Mouse (Mus musculus) adrenal gland, postnatal 4 days (tissue): ENCODE data around the gene Gm3285. TPM values are rescaled to one million over a fixed set of nuclear protein-coding genes. Genes with fewer than 3 reads are reported as not detected.
A peak's percentile ranks its signal among the peaks of the same experiment; 100 is the strongest.

Experiments used
- DNase-seq, 2 experiments: peaks; one replicate each; pipeline ENCODE4 v3.0.0; 2021 to 2022; ENCODE audit warnings: low spot score in 2 of 2, mixed read lengths in 2 of 2
- total RNA-seq, 2 experiments: library from RNA; stranded (reverse); gene quantifications; 2 replicates each; pipeline ENCODE4 v1.2.3; 2021

The Gm3285 gene
- total RNA-seq, 2 experiments from 2014 or later = not detected

DNA sequence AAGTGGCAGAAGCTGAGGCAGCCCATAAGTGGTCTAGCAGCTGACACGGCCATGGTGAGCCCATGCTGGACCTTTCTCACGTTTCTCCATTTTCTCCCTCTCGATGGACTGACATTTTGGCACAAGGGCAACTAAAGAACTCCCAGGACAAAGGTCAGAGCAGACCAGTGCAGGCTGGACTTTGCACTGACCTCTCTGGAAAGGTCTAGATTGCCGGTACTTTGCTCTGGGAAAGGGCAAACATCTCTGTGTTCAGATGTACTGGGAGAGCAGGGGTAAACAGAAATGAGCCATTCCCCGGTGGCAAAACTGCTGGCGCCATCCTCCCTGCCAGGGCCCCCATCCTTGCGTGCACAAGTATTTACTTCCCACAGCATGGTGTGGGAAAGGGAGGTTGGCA, 38.4 kb downstream of the Gm3285 start:
- no peak for DNase-seq

DNA sequence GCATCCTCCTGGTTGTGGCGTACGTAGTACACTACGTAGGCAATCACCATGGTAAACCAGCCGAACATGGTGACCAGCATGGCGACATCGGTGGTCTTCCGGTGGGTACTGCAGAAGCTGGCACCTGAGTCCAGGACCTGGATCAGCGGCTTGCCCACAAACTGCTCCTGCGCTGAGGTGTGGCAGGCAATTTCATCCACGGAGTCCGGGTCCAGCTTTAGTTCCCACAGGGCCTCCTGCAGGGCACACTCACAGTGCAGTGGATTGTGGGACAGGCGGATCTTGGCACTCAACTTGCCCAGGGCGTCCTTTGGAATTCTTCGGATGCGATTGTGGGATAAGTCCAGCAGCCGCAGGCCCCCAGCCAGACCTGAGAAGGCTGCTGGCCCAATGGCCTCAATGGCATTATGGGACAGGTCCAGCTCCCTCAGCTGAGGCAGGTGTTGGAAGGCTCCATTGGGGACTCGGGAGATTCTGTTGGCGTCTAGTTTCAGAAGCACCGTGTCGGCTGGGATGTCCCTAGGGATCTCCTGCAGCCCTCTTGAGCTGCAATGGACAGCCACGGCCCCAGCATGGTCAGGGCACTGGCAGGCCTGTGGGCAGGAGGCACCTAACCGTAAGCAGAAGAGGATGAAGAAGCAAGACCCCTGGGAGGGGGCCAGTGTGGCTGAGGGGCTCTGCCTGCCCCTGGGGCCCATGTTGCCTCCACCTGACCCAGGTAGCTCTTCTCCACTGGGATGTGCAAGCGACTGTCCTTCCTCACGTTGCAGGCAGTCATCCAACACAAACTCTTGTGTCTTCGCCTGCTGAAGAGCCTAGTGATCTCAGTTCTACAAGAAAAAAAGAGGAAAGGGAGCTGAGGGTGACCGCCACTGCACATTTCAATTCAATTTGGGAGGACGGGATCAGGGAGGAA, 39.4 kb downstream of the Gm3285 start:
- DNase-seq = no peak

DNA sequence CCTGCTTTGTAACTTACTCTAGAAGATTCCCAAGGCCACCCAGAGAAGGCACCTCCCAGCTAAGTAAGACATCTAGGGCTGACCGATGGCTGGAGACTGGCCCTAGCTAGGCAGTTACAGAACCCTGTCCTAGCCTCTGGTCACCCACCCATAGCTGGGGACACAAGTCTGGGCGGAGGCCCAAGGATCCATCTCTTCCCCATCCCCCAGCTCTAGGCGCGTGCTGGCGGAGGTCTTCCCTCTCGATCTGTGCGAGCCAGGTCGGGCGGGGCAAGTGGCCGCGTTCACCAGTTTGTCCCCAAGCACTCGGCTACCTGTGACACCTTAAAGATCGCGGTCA, 40.1 kb downstream of the Gm3285 start:
- no peak for DNase-seq

- DNase-seq = peak; percentile 32 to 48
Measured at GRCm38 (mm10) chr10:77902211-77902893, 40.6 kb downstream of the Gm3285 start, which contains the start of gene Lrrc3. Lrrc3 (minus strand) TSS chr10:77902536.

DNA sequence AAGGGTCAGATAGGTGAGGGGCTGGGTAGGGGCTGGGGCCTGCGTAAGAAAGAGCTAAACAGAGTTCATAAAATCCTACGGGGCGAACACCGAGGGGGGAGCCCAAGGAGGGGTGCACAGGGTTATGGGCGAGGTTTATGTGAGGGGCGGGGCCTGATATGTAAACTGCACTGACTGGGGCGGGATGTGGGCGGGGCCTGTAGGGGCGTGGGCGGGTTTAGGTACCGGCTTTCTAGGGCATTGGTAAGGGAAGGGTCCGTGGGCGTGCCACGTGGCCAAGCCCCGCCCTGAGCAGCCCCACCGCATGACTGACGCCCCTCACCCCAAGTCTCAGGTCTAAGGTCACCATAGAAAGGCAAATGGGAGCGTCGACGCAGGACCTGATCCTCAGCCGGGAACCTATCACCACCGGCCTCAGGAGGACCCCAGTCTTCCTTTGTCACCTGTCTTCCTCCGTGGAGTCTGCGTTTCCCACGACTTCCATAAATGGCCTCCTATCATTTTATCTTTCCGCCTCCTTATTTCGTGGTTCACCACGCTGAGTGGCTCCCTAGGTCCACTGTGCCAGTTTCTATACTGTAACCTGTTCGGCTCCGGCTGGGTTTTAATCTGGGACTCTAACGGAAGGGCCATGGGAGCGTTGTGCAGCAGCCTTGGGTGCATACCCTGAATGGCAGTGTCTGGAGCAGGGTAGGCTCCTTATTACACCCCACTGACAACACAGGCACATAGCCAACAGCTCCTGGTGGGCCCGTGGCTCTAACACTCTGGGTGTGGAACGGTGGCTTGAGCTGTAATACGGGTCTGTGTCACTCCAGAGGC, 41.3 kb downstream of the Gm3285 start:
- peak in 1 of 2 experiments; percentile 13 for DNase-seq

Other genes with a start within 250 kb of the Gm3285 start
- 10 to 100 TPM; 42.2 to 44.3 TPM for gene Ube2g2, start 239.7 kb upstream of the Gm3285 start, total RNA-seq
- 1 to 10 TPM in 1 of 2 experiments, under 1 TPM in 1; 0.45 to 1.0 TPM for gene Tspear, start 175.4 kb upstream of the Gm3285 start, total RNA-seq
- not detected for gene Gm19402, start 171.2 kb upstream of the Gm3285 start, total RNA-seq
- not detected for gene Gm9508, start 164.7 kb upstream of the Gm3285 start, total RNA-seq
- gene Gm10272, start 155.3 kb upstream of the Gm3285 start, total RNA-seq = not detected
- gene Gm10024, start 150.5 kb upstream of the Gm3285 start, total RNA-seq = not detected
- not detected for gene Gm10142, start 146.2 kb upstream of the Gm3285 start, total RNA-seq
- gene Krtap12-1, start 141.4 kb upstream of the Gm3285 start, total RNA-seq = not detected
- gene Gm10100, start 135.5 kb upstream of the Gm3285 start, total RNA-seq = not detected
- not detected for gene Gm18596, start 119.3 kb upstream of the Gm3285 start, total RNA-seq
- gene Gm9736, start 110.6 kb upstream of the Gm3285 start, total RNA-seq = not detected
- gene Gm3233, start 102.3 kb upstream of the Gm3285 start, total RNA-seq = not detected
- gene Gm3238, start 90.7 kb upstream of the Gm3285 start, total RNA-seq = not detected
- not detected for gene Gm7138, start 85.0 kb upstream of the Gm3285 start, total RNA-seq
- not detected for gene Gm3250, start 79.4 kb upstream of the Gm3285 start, total RNA-seq
- not detected for gene Gm7137, start 73.8 kb upstream of the Gm3285 start, total RNA-seq
- gene Gm9639, start 66.9 kb upstream of the Gm3285 start, total RNA-seq = not detected
- gene Gm19668, start 62.8 kb upstream of the Gm3285 start, total RNA-seq = not detected
- gene Gm9507, start 50.1 kb upstream of the Gm3285 start, total RNA-seq = not detected
- not detected for gene Gm2696, start 47.3 kb upstream of the Gm3285 start, total RNA-seq
- not detected for gene Krtap10-4, start 34.9 kb upstream of the Gm3285 start, total RNA-seq
- not detected for gene Krtap10-10, start 26.0 kb upstream of the Gm3285 start, total RNA-seq
- not detected for gene Gm36176, start 15.2 kb upstream of the Gm3285 start, total RNA-seq
- gene Gm10318, start 9.1 kb upstream of the Gm3285 start, total RNA-seq = not detected
- 10 to 100 TPM in 1 of 2 experiments, 1 to 10 TPM in 1; 9.8 to 14.6 TPM for gene Lrrc3, start 40.6 kb downstream of the Gm3285 start, total RNA-seq
- 1 to 10 TPM; 4.1 to 4.3 TPM for gene Trpm2, start 108.6 kb downstream of the Gm3285 start, total RNA-seq
- gene 1810043G02Rik, start 116.5 kb downstream of the Gm3285 start, total RNA-seq = 10 to 100 TPM; 21.3 to 25.1 TPM
- gene Pfkl, start 148.1 kb downstream of the Gm3285 start, total RNA-seq = 10 to 100 TPM; 85.6 to 87.2 TPM
- 1 to 10 TPM; 2.9 to 3.2 TPM for gene Dnmt3l, start 180.0 kb downstream of the Gm3285 start, total RNA-seq
- gene Aire, start 181.6 kb downstream of the Gm3285 start, total RNA-seq = not detected
- 10 to 100 TPM; 15.4 to 19.4 TPM for gene Icosl, start 207.3 kb downstream of the Gm3285 start, total RNA-seq